Mouse (Mus musculus) cerebellum, postnatal 25 days (tissue): ENCODE measurements at regions not wholly inside any gene's neighbourhood (a gene's known extent, or its start where the extent isn't known, plus 50 kb on each side); places are given as distances from the start of the nearest gene placed in this dataset.

Experiments used
- DNase-seq, 2 experiments: peaks; one replicate each; pipeline ENCODE4 v3.0.0; 2021; ENCODE audit warnings: mixed read lengths in 2 of 2

DNA sequence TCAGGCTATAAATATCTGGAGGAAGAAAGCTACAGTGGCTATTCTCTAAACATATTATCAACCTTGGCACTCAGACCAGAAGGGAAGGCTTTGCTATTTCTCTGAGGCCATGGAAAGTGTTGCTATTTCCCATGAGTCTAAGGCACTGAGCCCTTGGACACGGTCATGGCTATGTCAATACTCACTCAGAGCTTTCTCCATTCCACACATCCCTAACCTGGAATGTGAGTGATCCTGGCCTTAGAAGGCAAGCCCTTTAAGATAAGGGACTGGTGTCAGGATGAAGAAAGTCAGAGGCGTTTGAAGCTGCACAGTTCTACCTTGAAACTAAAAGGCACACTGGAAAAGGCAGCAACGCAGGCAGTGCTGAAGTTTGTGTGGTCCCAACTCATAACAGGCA is 478.3 kb downstream of the Rps29 start:
- no peak for DNase-seq

DNA sequence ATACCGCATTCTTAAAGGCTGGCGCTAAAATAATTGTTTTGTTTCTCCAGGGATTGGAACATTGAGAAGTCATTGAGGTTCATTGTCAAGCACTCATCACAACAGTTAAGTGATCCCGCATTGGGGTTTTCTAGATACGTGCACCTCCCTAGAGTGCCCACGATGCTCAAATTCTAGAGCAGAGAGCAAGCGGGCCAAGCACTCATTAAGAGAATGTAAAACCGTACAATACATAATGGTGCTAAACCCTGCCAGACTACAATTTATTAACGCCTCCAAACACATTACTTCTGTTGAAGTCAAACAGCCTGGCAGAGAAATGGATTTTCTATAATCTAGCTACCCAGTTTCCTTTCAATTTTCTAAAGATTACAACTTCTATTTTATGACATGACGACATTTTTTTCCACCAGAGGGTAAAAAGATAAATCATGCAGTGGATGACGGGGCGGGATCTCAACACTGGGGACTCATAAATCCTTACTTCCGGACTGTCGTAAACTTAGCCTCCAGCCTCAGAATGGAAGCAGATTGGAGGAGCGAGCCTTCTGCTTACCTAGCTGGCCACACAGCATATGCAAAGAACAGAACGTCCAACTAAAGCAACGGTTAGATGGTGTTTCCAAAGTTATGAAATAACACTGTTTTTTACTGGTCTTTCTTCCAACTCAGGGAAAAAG is 482.8 kb downstream of the Rps29 start:
- no peak for DNase-seq

DNA sequence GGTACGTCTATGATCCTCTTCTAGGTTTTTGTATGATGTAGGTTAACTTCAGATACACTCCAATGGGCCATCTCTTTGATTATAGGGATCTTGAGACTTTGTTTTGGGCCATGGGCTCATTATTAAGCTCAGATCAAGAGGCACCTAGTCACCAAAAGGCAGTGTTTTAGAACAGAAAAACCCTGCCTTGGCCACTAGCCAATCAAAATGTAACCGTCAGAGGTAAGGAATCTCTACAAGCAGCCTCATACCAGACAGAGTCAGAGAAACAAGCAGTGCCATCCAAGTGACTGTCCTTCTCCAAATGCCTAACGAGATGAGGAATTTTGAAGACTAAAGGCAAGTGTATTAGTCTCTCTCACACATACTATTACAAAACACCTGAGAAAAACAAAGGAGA is 487.0 kb downstream of the Rps29 start:
- DNase-seq, result no peak

DNA sequence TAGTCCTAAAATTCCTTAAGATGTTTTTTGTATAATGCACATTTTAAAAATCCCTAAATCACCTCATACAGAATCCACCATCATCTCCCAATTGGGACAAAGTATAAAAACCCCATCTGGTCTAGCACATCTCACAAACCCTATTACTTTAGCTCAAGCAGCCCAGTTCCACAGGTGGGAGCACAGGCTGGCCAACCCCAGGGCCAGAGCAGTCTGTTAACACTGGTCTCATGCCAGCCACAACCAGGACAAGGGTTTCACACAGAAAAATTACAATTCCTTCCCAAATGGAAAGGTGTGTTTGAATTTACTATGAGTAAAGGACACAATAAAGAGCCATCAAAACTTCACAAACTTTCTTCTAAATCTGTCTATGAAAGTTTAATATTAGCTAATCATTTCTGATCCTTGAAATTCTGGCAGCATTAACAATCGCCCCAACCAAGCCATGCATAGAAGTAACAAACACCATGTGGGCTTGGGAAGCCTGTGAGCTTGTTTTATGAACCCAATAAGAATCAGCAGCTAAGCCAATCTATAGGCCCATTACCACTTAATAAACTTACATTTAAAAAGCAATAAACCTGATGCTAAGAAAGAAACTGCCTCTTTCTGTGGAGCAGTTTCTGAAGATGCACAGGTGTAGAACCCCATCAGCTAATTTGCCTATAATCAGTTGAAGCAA is 512.9 kb downstream of the Rps29 start:
- peak; percentile 11 to 39 for DNase-seq

DNA sequence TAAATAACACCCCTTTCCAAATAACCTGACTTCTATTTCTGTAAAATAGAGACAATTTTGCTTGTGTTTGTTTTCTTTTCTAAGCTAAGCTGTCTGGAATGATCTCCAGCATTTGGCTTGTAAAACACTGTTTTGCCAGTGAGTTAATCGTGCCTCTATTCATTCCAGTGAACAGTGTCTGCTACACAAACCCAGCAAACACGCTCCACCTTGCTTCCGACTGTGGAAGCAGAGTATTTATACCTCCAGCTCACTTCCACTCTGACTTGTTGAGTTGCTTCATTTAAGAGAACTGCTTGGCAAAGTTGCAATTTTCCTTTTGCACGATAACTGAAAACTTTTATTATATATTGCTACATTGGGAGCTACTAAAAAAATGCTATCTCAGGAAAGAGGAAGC is 515.3 kb downstream of the Rps29 start:
- no peak for DNase-seq

DNA sequence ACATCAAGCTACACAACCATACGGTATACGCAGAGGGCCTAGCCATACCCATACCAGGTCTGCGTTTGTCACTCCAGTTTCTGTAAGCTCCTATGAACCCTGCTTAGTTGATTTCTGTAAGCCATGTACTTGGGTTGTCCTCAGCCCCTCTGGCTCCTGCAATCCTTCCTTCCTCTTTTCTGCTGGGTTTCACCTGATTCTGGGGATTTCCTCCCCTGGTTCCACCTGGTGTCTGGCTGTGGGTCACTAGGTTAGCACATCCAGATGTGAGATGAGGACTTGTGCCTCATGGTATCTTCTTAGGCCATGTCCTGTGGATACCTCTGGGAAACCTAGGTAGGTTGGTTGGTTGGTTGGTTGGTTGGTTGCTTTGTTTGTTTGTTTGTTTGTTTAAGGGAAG is 526.5 kb downstream of the Rps29 start:
- DNase-seq, result no peak

DNA sequence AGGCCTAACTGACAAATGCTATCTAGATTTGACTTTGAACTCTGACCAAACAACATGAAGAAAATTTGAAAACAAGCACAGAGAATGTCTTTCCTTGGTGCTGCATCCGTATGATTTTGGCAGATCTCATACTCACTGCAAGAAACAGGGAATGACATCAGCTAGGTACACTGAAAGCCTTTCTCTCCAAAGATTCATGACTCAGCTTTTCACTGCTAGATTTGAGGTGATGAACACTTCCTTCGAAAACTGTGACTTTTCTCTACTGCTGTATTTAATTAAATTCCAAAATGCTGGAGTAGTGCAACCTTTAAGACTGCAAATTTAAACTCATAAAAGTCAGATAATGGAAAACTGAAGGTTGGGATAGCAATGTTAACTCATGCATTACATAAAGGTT is 540.6 kb downstream of the Rps29 start:
- no peak for DNase-seq

DNA sequence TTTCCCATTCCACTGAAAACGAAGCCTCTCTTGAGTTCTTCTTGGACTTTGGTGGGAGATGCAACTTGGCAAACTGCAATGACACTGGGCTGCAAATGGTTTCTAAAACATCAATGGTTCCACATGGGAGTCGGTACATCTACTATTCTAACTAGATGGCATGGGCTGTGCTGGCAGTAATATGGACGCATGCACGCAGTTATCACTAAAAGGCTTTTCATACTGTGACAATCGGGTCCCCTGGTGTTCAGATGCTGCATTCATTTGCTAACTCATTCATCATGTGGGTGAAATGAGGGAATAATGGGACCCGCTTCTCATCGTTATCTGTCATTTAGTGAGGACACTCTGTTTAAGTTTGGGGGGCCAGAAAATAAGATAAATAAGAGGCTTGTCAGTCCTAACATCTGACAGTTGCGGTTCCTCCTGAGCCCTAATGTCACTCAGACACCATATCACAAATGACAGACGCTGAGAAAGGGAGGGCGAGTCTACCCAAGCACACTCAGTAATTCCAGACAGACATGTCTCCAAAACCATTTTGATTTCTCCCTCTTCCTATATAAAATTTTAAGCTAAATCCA is 553.5 kb downstream of the Rps29 start:
- no peak for DNase-seq

DNA sequence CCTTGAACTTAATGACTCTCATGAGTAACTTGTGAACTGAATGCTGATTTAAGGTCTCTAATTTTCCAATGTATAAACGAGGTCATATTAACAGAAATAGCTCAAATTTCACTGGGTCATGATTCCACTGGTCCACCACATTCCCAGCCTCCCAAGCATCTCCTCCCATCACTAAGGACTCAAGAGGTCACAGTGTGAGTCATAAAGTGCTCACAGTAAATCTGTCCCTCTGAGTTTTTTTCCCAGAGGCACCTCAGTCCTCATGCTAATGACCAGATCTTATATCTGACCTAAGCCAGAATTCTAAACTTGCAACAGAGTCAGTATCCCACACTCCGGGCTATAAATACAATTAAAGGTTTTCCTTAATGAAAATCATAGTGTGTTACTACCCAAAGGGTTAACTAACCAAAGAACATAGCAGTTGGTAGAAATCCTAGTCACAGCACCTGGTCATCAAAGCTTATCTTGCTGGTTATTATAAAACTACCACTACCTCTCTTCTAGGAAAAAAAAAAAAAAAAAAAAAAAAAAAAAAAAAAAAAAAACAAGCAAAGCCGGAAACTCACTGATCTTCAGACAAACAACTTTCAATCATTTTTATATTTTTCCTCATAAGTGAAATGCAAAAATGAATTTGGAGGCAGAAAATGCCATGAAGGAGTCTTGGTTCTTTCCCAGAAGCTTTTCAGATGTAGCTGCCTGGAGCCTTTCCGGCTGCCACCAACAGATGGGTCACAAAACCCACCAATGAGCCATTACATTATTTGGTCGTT is 554.3 kb downstream of the Rps29 start:
- DNase-seq, result no peak

DNA sequence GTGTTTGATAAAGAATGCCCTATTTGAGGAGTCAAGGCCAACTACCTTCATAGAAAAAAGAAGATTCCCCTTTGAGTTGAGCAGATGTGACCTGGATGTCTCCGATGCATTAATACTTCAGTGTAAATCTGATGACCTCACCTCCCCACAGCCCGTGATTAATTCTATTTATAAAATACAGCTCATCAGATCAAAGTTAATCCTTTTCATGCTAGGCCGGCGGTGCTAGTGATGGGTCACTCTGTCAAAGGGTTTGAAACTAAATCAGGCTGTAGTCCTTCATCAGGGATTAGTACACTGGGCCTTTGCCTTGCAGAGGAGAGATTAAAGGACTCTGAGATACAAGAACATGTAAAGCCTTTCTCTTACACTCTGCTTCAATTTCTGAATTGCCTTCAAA is 556.3 kb downstream of the Rps29 start:
- DNase-seq, result no peak

DNA sequence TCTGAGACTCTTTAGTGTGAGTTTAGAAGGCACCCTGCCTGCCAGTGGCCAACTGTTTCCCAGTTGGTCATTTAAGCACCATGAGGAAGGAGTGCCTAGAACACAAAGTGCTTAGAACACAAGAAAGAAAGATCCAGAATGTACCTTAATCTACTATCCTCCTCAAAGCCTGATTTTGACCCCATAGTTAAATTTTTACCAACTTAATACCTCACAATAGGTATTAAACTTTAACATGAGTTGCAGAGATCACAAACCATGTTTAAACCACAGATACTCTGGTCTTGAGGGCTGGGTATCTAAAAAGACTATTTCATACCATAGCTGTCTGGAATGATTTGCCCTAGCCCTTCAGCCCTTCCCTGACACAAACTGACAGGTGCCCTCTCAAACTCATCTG is 557.6 kb downstream of the Rps29 start:
- DNase-seq, result no peak

DNA sequence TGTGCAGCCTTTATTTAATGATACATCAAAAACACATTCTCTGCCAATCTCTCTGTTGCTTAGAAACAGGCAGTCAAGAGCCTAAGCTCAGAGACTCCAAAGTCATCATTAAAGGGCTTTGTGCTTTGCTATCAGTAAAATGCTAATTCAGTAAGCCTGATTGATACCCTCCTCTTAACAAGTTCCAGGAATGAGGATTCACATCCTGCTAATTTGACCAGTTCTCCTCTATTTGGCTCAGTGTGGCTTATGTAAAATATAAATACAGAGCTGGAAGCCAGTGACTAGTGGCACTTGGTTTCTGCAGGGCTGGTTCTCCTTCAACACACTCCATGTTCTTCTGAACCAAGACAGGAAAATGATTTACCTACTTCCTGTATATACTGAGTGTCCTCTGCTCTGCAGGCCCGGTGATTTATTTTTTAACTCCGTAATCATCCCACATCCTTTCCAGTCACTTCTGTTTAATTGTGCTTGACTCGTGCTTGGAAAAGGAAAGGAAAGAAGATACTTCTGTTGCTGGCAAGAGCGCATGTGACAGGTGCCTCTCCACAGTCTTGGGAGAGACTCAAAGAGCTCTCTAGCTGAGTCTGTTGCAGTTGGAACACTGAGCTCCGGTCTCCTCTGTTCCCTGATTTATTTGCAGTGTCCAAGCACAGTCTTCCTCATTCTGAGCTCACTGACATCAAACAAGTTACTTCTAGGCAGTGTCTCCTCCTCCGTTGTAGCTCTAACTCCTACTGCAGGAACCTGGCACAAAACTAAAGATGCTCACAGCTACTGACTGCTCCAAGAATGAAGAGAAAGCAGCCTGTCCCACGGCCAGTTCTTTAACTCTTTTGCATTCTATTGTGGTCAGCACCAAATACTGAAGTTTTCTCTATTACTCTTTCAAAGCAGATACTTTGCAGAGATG is 559.0 kb downstream of the Rps29 start:
- peak; percentile 64 to 70 for DNase-seq

DNA sequence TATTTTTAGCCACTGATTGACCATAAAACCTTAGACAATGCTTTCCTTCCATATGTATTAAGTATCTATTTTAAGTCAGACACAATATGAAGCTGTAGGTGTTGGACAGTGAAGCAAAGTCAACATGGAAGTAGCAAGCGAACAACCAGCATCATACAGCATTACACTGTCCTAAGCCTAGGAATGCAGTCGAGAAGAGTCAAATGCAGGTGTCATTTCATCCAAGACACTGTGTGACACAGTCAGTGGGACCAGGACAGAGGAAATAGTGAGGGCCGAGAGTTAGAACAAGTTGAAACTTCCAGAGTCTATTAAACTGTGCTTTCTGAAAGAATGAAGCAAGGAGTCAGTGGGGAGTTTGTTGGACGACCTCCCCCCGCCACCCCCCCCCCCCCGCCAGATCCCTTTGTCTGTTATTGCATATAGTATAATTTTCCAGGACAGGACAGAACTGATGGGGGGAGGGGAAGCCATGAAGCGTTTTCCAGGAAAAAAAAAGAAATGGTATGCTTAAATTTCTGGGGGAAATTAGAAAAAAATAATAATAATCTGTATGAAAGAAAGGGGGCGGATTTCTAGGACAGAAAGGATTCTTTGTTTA is 559.9 kb downstream of the Rps29 start:
- DNase-seq, result no peak

DNA sequence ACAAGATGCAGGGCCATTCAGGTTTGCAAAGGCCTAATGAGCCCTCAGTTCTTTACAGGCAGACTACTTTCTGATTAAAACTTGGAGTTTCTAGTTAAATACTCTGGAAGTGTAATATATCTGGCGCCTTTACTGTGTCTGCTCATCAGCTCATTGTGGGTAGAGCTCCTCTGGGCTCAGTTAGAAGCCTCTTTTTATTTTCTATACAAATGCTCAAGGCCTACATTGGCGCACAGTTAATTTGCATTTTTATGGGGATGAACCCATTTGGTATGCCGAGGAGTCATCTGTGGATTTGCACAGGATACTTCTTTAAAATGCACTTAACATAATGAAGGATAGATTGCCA is 573.5 kb downstream of the Rps29 start:
- DNase-seq, result no peak

DNA sequence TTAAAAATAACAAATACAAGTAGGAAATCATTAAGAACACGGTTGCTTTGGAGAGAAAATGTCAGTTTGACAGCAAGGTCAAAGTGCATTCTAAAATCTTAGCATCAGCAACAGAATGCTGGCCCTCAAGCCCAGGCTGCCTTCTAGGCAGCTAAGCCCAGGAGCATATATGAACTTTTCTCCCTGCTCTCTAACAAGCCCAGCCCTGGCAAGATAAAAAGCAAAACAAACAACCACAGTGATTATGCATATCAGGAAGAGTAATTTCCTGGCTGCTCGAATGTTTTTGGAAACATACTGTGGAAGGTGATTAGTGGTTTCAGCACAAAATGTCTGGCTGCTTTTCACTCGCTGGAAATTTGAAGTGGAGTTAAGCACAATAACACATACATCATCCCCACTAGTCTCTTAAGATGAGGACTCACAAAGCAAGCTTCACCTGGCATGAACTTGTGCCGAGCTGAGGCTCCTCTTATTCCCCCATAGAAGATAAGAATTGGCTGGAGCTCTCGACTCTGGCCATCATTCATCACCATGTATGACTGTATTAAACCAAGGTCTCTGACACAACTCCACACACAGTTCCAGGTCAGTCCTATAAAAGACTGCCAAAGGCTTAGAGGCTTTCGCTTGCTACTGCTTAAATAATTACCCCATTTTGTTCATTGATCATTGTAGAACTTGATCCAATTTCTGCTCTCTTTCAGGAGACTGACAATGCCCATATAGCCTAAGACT is 574.0 kb downstream of the Rps29 start:
- no peak for DNase-seq

DNA sequence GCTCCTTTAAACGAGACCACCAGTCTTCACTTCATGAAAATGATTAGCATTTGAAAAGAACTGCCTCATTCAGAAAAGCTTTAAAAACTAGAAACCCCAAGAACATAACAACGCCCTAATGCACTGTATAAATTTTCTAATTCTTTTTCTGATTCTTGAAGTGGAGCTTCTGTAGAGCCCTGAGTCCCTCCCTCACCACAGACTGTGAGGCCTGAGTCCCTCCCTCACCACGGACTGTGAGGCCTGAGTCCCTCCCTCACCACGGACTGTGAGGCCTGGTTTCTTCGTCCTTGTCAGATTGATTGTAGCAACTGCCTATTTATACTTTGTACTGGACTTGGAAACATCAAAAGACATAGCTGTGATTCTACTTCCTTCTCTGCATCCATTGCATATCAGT is 579.1 kb downstream of the Rps29 start:
- DNase-seq, result no peak

DNA sequence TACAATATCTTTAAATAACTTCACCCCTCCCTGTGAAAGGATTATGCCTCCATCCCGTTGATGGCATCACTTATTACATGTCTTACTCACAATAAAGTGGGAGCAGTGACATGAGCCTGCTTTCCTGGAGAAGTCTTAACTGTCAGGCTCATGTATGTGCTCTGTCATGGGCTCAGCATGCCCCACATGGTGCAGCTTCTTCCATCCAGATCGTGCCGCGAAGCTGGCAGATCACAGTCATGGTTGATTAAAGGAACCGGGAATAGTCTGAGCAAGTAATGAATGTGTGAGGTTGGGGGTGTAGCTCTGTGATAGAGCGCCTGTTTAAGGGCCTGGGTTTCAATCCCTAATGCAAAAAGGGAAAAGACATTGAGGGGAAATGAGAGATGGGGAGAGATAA is 581.5 kb downstream of the Rps29 start:
- DNase-seq, result peak; percentile 21 to 45

DNA sequence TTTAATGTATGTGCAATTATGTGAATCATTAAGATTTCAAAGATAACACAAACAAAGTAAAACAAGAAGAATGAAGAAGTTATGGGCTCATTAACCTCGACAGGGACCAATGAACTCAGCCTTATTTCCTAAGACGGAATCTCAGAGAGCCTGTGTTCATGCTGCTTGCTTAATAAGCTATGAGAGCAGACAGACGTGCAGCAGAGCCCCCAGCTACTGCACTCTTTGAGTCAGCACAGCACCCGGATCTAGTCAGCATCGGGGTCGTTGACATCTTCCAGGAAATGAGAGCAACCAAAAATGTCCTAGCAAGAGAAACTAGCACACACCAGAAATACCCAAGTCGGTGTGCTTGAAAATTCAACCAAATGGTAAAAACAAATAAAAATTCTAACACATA is 582.1 kb downstream of the Rps29 start:
- no peak for DNase-seq

DNA sequence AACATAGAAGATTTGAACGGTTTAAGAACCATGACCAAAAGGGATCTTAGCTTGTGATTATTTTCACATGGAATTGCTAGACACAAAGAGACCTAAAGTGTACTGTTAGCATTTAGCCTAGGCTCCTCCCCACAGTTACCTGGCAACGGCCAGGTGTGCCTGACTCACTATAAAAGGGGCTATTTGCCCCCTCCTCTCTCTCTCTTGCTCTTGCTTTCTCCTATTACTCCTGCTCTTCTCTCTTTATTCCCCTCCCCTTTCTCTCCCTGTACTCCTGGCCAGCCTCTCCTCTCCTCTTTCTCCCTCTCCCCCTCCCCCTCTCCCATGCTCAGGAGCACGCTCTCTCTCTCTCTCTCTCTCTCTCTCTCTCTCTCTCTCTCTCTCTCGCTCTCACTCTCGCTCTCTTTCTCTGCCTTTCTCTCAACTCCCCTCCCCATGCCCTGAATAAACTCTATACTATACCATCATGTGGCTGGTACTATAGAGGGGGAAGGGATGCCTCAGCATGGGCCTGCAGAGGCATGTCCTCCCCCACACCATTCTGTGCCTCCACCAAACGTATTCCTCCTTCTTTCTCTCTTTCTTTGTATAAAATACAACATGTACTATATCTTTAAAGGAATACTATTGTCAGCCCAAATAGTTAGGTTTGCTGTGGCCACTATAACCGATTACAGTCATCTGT is 603.9 kb downstream of the Rps29 start:
- no peak for DNase-seq

DNA sequence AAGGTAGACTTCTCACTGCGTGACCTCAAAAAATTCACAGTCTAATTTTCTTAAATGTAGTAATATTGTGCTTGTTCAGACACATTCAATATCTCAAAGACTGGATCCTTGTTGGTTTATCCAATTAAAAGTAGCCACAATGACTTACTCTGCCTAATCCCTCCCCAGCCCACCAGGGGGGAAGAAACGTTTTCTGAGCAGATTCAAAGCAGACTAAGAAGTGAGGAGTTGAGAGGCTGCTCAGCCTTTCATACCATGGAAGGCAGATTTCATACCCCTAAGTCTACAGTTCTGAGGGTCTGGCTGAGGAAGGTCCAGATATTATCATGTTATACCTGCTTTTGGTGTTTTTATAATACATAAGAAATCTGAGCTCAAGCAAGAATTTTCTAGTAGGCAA is 604.7 kb downstream of the Rps29 start:
- DNase-seq, result no peak

DNA sequence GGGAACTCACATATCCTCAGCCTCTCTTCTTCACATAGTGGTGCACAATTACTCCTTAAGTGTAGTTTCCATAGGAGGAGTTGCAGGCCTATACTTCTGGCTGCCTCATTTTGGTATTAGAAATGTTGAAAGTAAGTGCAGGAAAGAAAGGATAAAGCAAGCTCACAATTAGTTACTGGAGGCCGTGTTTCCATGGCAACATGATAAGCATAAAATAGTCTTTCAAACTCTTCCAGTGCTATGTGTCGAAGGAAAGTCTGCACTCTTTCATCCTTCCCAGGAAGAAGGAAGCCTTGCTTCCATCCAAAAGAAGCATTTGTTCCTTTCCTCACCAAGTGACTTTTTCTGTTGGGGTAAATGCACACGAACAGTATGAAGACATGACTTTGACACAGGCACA is 617.2 kb downstream of the Rps29 start:
- DNase-seq, result no peak
